Mouse (Mus musculus): ENCODE data around the gene Ikzf2.

Gene Ikzf2

DNA sequence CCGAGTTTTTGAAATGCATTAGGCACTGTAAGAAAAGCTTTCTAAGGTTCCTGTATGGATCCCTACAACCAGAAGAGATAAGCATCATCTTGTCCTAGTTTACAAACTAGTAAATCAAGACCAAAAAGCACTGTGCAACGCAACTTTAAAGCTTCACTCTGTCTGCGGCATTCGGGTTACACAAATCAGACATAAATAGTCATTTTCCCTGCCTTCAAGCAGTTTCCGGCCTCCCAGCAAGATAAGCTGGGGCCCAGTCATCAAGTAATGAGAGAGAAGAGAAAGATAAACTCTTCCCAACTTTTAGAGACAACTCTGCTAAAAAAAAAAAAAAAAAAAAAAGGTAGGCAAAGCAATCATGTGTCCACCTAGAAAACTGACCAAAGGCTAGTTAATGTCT is 19.6 kb downstream of the Ikzf2 start:
- no peak for DNase-seq (ENCODE audit: low read depth, low spot score)

DNA sequence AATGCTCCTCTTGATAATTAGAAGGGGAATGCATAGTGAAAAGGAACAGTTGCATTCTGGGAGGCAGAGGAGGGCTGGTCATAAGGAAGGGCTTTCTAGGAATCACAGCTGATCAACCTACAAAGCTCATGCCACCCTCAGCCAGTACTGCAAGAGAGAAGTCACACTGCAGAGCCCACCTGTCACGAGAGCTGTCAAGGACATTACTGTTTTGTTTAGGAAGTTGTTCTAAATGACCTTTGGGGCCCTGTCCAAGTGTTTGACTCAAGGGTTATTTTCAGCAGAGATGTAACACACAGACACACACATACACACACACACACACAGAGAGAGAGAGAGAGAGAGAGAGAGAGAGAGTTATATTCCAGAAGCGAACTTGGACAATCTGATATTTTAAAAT is 27.3 kb downstream of the Ikzf2 start:
- DNase-seq (ENCODE audit: low read depth, low spot score), result no peak

GRCm38 (mm10) chr1:69658051-69658450 is 29.0 kb downstream of the Ikzf2 start:
- peak; percentile 53 for DNase-seq (ENCODE audit: low read depth, low spot score)

DNA sequence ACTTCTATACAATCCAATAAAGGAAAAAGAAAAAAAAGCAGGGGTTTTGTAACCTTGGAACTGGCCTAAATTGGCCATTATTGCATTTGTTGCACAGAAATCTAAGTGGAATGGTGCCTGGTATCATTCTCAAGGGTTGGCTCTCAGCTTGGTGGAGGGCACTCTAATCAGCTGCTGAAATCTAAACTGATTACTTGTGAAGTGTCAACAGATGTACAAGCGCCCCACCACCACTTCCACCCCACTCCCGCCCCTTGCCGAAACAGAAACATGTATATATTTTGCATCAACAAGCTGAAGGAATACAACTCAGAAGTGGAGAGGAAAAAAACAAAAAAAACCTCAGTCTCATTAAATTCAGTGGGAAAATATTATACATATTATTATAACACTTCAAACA is 29.6 kb downstream of the Ikzf2 start:
- DNase-seq (ENCODE audit: low read depth, low spot score), result no peak

- DNase-seq (ENCODE audit: low read depth, low spot score), result no peak
These were observed 30.1 kb downstream of the Ikzf2 start for GRCm38 (mm10) chr1:69656929-69657328.

DNA sequence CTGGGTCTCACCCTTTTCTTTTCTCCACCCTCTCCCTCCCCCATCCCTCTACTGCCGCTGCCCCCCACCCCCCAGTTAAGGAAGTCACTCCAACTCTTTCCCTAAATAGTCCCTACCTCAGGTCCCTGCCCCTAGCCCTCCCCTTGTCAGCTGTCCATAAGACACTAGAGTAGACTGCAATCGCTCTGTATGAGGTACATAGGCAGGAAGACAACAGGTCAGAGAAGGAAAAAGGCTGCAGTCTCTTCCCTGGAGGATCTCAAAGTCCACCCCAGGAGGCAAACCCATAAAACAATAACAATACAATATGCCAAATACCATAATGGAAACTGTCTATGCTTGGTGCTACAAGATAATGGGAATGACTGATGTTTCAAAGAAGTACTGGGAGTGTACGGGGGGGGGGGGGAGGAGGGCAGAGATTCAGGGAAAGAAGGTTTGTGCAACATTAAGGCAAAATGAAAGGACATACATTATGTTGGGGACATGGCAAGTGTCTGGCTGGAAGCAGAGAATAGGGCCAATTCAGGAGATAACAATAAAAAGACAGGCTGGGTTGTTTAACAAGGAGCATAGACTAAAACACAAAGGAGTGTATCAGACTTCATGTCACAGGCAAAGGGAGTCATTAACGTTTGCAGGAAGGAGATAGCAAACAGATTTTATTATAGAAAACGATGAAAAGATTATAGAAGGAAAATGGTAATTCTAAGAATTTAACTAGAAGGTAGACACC is 30.8 kb downstream of the Ikzf2 start:
- no peak for DNase-seq (ENCODE audit: low read depth, low spot score)

GRCm38 (mm10) chr1:69655368-69655767 is 31.7 kb downstream of the Ikzf2 start:
- DNase-seq (ENCODE audit: low read depth, low spot score), result peak; percentile 53

DNA sequence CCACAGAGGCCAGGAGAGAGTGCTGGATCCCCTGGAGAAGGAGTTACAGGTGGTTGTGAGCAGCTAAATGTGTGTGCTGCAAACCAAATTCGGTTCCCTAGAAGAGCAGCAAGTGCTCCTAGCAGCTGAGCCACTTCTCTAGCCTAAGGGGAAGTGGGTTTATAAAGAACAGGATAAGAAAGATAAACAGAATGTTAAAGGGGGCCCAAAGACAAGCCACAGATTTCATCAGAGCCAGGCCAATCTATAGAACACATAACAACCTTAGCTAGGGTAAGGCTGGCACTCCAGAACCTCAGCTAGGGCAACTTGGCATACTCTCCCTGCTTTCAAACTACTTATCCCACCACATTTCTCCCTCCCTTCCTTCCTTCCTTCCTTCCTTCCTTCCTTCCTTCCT is 32.1 kb downstream of the Ikzf2 start:
- peak; percentile 15 for DNase-seq (ENCODE audit: low read depth, low spot score)

DNA sequence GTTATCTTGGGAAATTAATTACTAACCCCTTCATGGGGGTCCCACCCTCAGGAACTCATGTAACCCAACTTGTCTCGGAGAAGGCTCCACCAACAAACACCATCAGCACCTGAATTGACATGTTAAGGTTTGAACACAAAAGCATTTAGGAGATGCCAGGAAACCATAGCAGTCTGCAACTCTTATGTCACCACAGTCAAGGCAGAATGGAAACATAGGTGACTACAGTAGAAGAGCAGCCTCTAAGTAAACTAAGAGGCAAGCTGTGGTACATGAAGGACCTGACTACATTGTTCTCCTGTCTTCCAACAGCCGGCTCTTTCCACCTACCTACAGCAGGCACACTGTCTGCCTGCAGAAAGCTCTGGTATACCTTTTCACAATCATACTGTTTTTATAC is 33.6 kb downstream of the Ikzf2 start:
- no peak for DNase-seq (ENCODE audit: low read depth, low spot score)

DNA sequence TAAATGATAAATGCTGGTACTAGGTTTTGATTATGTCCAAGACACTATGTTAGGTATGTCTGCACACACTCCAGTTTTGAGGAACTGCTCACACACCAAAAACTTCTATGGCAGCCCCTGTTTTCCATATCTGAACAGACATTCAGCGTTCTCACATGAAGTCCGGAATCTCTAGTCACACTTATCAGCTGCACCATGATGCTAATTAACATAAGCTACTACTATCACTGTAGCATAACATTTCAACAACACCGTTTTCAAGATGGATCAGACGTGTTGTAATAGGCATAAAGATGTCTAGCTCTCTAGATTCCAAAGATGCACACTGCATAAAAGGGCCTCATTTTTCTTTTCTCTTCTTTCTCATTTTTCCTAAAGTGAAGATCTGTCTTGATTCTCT is 43.9 kb downstream of the Ikzf2 start:
- no peak for DNase-seq (ENCODE audit: low read depth, low spot score)

DNA sequence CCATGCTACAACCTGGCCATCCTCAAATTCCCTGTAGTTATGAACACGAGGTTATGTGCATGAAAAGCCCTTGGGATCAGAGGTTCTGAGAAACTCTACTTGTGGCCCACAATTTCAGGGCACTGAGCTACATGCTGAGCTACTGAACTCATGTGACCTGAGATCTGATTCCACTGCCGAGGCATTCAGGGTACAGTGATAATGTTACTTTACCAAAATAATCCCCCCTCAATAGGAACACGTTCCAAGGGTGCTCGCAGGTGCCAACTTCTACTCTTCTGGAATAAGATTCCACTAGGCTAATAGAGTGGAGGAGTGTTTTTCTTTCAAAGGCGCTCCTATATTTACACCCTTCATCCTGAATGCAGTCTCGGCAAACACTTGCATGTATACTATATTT is 45.1 kb downstream of the Ikzf2 start:
- no peak for DNase-seq (ENCODE audit: low read depth, low spot score)

GRCm38 (mm10) chr1:69638321-69638720 is 48.7 kb downstream of the Ikzf2 start:
- no peak for DNase-seq (ENCODE audit: low read depth, low spot score)

DNA sequence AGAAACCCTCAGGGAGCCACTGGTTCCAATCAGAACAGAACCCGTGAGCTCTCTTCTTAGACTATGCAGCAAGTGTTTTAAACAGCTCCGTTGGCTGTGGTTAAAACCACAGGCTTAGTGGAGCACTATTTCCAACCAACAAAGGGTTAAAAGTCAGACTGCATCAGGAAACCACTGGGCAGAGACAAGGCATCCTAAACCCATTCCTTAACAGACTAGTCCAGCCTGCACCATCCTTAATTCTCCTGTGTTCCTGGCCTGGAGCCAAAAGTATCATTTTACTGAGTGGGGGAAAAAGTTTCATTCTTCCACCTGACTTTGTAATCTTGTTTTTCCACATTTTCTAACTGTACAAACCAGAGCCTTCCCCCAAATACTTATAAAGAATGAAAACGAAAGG is 49.1 kb downstream of the Ikzf2 start:
- peak; percentile 36 for DNase-seq (ENCODE audit: low read depth, low spot score)

- DNase-seq (ENCODE audit: low read depth, low spot score), result no peak
These were observed 52.8 kb downstream of the Ikzf2 start for GRCm38 (mm10) chr1:69634259-69634658.

DNA sequence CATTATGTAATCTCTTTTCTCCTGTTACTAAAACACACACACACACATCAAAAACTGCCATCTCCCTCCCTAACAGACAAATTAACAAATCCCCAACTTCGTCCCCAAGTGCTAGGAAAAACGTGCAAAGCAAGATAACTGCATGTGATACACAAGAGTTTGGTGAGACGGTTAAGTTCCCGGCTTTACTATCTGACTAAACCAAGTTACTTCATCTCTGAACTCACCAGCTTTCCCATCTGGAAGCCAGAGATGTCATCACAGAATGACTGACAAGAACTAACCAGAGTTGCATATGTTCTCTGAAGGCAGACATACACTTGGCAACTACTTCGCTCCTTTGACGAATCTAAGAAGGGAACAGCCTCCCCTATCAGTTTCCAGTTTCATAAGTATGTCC is 56.5 kb downstream of the Ikzf2 start:
- peak; percentile 29 for DNase-seq (ENCODE audit: low read depth, low spot score)

DNA sequence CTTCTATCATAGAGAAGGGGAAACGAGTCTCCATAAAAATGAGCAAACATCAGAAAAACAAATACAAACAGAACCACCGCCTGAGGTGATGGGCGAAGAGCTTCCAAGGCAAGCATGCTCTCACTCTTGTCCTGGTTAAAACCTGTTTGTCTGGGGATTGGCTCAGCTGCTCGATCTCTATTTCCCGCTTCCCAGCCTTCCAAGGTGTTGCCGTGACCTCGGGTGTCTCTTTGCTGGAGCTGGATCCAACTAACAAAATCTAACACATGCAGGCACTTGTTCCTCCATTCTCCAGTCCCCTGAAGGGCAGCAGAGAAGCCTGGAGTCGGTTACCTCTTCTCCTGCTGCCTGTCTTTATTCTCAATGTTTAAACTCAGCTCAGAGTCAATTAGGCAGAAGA is 57.5 kb downstream of the Ikzf2 start:
- DNase-seq (ENCODE audit: low read depth, low spot score), result no peak

- no peak for DNase-seq (ENCODE audit: low read depth, low spot score)
These were observed 75.0 kb downstream of the Ikzf2 start for GRCm38 (mm10) chr1:69612076-69612475.

DNA sequence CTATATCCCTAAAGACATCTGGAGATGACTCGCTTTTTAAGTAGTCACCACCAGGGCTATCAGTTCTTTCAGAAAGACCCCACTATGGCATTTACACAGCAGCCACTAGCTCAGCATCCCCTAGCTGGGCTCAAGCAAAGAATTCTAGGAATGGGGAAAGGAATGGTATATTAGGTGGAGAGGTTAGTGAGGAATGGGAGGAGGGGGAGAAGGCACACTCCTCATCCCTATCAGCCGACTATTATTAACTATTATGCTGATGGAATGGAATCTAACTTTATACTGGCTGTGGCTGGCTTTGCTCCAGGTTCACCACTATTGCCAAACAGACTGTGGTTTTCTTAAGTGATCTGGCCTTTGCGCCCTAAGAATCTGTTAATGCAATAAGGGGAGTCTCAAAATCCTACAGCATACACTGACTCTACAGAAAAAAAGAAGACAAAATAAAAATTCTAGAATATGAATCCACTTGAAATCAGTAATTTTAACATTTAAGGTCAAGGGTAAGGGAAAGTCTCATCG is 75.8 kb downstream of the Ikzf2 start:
- DNase-seq (ENCODE audit: low read depth, low spot score), result peak; percentile 74

DNA sequence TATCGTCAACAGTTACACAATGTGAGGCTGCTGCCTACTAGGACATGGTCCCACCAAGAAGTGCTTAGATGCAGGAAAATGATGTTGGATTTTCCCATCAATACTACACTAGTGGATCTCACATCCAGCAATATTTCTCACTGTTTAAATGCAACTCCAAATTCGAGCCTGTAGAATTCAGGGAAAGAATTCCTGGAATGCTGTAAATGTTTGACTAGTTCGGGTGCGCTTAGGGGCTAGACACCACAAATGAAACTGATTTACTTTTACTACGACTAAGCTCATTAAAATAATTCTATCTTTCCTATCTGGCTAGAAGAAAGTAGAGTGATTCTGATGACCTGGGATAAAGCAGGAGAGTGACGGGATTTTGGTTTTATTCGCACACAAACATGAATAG is 76.3 kb downstream of the Ikzf2 start:
- peak; percentile 60 for DNase-seq (ENCODE audit: low read depth, low spot score)

DNA sequence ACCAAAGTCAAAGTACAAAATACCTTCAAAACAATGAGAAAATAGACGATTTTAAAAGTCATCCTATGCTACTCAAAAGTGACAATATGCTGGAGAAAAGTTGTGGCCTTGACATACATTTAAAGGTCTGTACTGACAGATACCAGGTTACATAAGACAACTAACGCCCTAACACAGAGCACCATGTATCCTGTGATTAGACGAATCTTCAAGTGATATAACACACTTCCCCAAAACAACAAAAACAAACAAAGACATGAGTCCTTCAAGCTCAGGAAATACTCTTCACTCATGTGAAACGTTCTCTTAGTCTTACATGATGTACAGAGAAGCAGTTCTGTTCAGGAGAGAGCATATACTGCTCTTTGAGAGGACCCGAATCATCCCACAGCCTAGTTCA is 78.2 kb downstream of the Ikzf2 start:
- no peak for DNase-seq (ENCODE audit: low read depth, low spot score)

GRCm38 (mm10) chr1:69606844-69607243 is 80.2 kb downstream of the Ikzf2 start:
- no peak for DNase-seq (ENCODE audit: low read depth, low spot score)

- no peak for DNase-seq (ENCODE audit: low read depth, low spot score)
These were observed 82.8 kb downstream of the Ikzf2 start for GRCm38 (mm10) chr1:69604213-69604612.

GRCm38 (mm10) chr1:69600954-69601353 is 86.1 kb downstream of the Ikzf2 start:
- no peak for DNase-seq (ENCODE audit: low read depth, low spot score)
